Mouse (Mus musculus): ENCODE data around the gene Pnkd.

GRCm38 (mm10) chr1:74305522-74305921 lies 20.8 kb downstream of the Pnkd start, which contains the start of gene Tmbim1:
- no peak for TF ChIP-seq CTCF (IDR thresholded peaks at IDR 0.05; ENCODE audit: control insufficient read depth, insufficient read depth, insufficient read length)
- no peak for TF ChIP-seq MYOD1 (IDR thresholded peaks at IDR 0.05; ENCODE audit: control insufficient read depth, insufficient read length, low read depth)
- TF ChIP-seq CEBPB (IDR thresholded peaks at IDR 0.05; ENCODE audit: low read depth) = no peak
- no peak for TF ChIP-seq FOSL1 (IDR thresholded peaks at IDR 0.05; ENCODE audit: insufficient read depth, low read length, poor library complexity, severe bottlenecking)

All from C2C12 (cell line).